Mouse (Mus musculus) cerebellum, adult 11-12 months (tissue): Measurements from ENCODE around the gene Mtch2.

Experiments used
- DNase-seq: peaks from one replicate; pipeline ENCODE4 v3.0.0; 2022

Mtch2 gene

GRCm38 (mm10) chr2:90911668-90912067 lies 64.7 kb downstream of the Mtch2 start:
- DNase-seq, result no peak

GRCm38 (mm10) chr2:90913671-90914070 lies 66.7 kb downstream of the Mtch2 start:
- no peak for DNase-seq

DNA sequence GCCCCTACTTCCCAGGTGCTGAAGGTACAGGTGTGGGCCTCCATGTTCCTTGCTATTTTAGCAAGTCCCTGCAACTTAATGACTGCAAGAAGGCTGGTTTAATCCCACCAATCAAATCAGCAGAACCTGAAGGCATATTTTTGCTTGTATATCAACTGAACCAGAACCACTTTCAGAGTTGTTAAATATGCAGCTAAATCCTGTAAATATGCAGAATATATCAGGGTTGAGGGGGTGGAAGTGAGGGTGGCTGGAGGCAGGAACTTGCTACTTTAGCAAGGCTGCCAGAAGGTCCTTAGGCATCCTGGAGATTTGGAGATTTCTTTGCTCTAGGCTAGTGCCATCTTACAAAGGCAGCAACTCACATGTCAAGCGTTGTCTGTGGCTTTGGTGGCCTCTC lies 68.6 kb downstream of the Mtch2 start:
- no peak for DNase-seq
